Mouse (Mus musculus) kidney, embryonic 14.5 days (tissue): ENCODE data around the gene Zfp740. TPM values are rescaled to one million over a fixed set of nuclear protein-coding genes. Genes with fewer than 3 reads are reported as not detected.

Experiments
- ATAC-seq: fragments of 200-750 bp; cut with Nextera tagmentation; 2 replicates; pipeline ENCODE4 v1.8.0; 2017; ENCODE audit warnings: moderate number of reproducible peaks, mild to moderate bottlenecking, moderate TSS enrichment, moderate library complexity; ENCODE audit not compliant: low FRiP score, low TSS enrichment
- H3K27ac ChIP-seq: fragments of 300-500 bp; sonication (generic); 2 replicates; pipeline ENCODE4 v1.5.1; 2014; ENCODE audit warnings: low read depth, mild to moderate bottlenecking, low read length, moderate library complexity, mixed read lengths
- H3K27me3 ChIP-seq: fragments of 300-500 bp; sonication (generic); 2 replicates; pipeline ENCODE4 v1.6.1; 2014; ENCODE audit warnings: mild to moderate bottlenecking, low read length; ENCODE audit not compliant: control insufficient read depth, insufficient read depth
- H3K36me3 ChIP-seq: fragments of 300-500 bp; sonication (generic); 2 replicates; pipeline ENCODE4 v1.6.1; 2014; ENCODE audit warnings: low read length, mixed read lengths; ENCODE audit not compliant: control insufficient read depth, insufficient read depth
- H3K4me1 ChIP-seq: fragments of 300-500 bp; sonication (generic); 2 replicates; pipeline ENCODE4 v1.6.1; 2014; ENCODE audit warnings: low read length, mixed read lengths; ENCODE audit not compliant: control insufficient read depth, insufficient read depth
- H3K4me2 ChIP-seq: fragments of 300-500 bp; sonication (generic); replicated peaks from 2 replicates; pipeline ENCODE4 v1.6.1; 2014; ENCODE audit warnings: low read depth, mild to moderate bottlenecking, low read length
- H3K4me3 ChIP-seq: fragments of 300-500 bp; sonication (generic); 2 replicates; pipeline ENCODE4 v1.5.1; 2014; ENCODE audit warnings: mild to moderate bottlenecking, low read length
- H3K9ac ChIP-seq: fragments of 300-500 bp; sonication (generic); 2 replicates; pipeline ENCODE4 v1.6.1; 2014; ENCODE audit warnings: low read depth, mild to moderate bottlenecking, low read length, moderate library complexity
- H3K9me3 ChIP-seq: fragments of 300-500 bp; sonication (generic); 2 replicates; pipeline ENCODE4 v1.6.1; 2016; ENCODE audit warnings: low read length; ENCODE audit not compliant: control insufficient read depth
- WGBS: fragments of 180-500 bp; shearing (Covaris S2); extraction: QIAGEN DNeasy Blood & Tissue Kit; methylation state at CpG from one replicate; pipeline ENCODE4 v1.1.7; 2014; 5-methylcytosine and 5-hydroxymethylcytosine counted together
- polyA plus RNA-seq: library from polyadenylated mRNA; unstranded; fragments of >200 nt; fragmentation: Nextera tagmentation; extraction: Ambion mirVana; gene quantifications from 2 replicates; pipeline ENCODE4 v1.2.1, GENCODE M21; 2014

The Zfp740 gene
- polyA plus RNA-seq, 1 experiment from 2014 or later = 59.9 TPM

DNA sequence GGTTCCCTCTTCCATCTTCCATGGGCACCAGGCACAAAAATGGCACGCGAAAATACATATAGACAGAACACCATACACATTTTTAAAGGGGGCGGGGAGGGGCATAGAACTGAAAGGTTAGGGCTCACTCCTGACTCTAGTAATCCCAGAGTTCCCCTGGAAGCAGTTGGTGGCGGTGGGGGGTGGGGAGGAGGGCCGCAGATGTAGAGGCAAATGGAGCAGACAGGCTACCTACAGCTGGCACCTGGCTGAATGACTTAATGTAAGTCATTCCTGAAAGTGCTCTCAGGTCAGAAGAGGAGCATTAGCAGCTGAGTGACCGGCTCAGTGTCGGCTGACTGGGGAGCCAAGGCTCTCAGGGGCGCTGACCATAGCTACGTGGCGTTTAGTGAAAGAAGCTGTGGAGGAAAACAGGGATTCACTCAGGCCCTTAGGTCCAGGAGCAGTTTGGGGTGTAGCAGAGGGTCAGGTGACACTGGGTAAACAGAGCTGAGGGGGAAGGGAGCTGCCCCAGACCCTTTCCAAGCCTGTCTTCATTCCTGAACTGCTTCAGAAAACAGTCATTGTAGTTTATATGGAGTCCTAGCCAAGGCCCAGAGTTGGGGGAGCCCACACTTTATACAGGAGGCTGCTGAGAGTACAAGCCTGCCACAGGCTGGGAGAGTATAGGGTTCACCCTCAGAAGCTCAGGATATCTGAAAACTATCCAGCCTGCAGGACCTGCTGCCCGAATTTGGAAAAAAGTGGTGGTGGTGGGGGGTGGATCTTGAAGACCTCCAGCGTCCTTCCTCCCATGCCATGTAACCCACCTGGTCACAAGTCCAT is 39.6 kb downstream of the Zfp740 start:
- no peak overlapping the region for H3K27ac ChIP-seq
- ATAC-seq = no peak
- peaks cover 24% of the 10 kb centered on the region; the same call in 1 of the 2 replicates for H3K4me1 ChIP-seq
- H3K36me3 ChIP-seq = peaks cover 6% of the 10 kb centered on the region; the same call in 1 of the 2 replicates
- no peak overlapping the region for H3K9ac ChIP-seq
- no peaks in the 10 kb centered on the region for H3K9me3 ChIP-seq
- 31% methylated on average over 12 of the region's 12 CpGs for WGBS
- no peak overlapping the region for H3K4me2 ChIP-seq
- no peaks in the 10 kb centered on the region; the same call in 1 of the 2 replicates for H3K27me3 ChIP-seq
- no peak overlapping the region for H3K4me3 ChIP-seq

GRCm38 (mm10) chr15:102243229-102244190 is 40.5 kb downstream of the Zfp740 start:
- no peaks in the 10 kb centered on the region for H3K9me3 ChIP-seq
- peak overlapping the region; percentile 38; the same call in 1 of the 2 replicates for H3K27ac ChIP-seq
- ATAC-seq = no peak
- peaks cover 5% of the 10 kb centered on the region; the same call in 1 of the 2 replicates for H3K36me3 ChIP-seq
- H3K4me2 ChIP-seq = peak overlapping the region; percentile 81
- H3K27me3 ChIP-seq = no peaks in the 10 kb centered on the region; the same call in 1 of the 2 replicates
- peaks cover 32% of the 10 kb centered on the region for H3K4me1 ChIP-seq
- H3K4me3 ChIP-seq = peak overlapping the region; percentile 66
- H3K9ac ChIP-seq = peak overlapping the region; percentile 74; the same call in 1 of the 2 replicates
- 21% methylated on average over 22 of the region's 22 CpGs for WGBS

DNA sequence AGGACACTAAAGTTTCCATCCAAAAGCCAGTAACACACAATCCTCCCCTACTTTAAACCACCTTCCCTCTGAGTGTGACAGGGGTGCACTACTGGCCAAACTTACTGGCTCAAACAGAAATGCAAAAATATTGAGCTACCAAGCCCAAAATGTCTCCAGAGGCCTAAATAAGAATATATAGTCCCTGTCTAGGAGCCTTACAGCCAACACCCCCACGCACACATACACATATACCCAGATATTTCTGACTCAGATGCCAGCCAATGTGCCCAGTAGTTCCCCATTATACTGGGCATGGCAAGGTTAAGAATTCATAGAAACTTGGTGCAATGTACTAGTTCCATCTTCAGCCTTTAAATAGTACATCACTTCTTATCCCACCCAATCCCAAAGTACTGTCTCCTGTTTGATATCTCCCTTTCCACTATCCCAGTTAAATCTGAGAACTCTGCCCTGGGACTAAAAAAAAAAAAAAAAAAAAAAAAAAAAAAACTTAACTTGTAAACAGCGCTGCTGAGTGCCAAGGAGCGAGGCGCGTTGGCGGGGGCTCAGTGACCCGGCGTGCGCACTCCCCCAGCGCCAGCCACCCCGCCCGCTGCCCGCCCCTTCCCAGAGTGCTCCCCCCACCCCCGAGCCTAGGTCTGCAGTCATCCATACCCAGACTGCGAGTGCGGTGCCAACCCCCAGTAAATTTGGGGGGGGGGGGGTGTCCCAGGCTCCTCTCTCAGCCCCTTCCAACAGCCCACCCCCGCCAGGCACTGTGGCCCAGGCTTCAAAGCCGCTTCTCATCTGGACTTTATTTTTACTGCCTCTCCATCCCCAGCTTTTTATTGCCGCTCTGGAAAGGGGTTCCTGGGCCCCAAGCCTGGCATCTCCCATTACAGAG is 41.5 kb downstream of the Zfp740 start:
- H3K9me3 ChIP-seq = no peaks in the 10 kb centered on the region
- H3K4me3 ChIP-seq = peak overlapping the region; percentile 66
- H3K27me3 ChIP-seq = no peaks in the 10 kb centered on the region; the same call in 1 of the 2 replicates
- H3K9ac ChIP-seq = peak overlapping the region; percentile 74; the same call in 1 of the 2 replicates
- H3K27ac ChIP-seq = peak overlapping the region; percentile 3; the same call in 1 of the 2 replicates
- 9% methylated on average over 18 of the region's 19 CpGs for WGBS
- H3K36me3 ChIP-seq = no peaks in the 10 kb centered on the region; the same call in 1 of the 2 replicates
- ATAC-seq = no peak
- peak overlapping the region; percentile 81 for H3K4me2 ChIP-seq
- peaks cover 41% of the 10 kb centered on the region for H3K4me1 ChIP-seq

GRCm38 (mm10) chr15:102245461-102245881 is 42.4 kb downstream of the Zfp740 start:
- no peak for ATAC-seq
- H3K27me3 ChIP-seq = no peaks in the 10 kb centered on the region; the same call in 1 of the 2 replicates
- no peaks in the 10 kb centered on the region for H3K9me3 ChIP-seq
- no peaks in the 10 kb centered on the region; the same call in 1 of the 2 replicates for H3K36me3 ChIP-seq
- peak overlapping the region; percentile 74 for H3K9ac ChIP-seq
- peaks cover 49% of the 10 kb centered on the region for H3K4me1 ChIP-seq
- H3K27ac ChIP-seq = peak overlapping the region; percentile 96
- 3% methylated on average over 14 of the region's 14 CpGs for WGBS
- H3K4me3 ChIP-seq = peak overlapping the region; percentile 66
- peak overlapping the region; percentile 81 for H3K4me2 ChIP-seq

DNA sequence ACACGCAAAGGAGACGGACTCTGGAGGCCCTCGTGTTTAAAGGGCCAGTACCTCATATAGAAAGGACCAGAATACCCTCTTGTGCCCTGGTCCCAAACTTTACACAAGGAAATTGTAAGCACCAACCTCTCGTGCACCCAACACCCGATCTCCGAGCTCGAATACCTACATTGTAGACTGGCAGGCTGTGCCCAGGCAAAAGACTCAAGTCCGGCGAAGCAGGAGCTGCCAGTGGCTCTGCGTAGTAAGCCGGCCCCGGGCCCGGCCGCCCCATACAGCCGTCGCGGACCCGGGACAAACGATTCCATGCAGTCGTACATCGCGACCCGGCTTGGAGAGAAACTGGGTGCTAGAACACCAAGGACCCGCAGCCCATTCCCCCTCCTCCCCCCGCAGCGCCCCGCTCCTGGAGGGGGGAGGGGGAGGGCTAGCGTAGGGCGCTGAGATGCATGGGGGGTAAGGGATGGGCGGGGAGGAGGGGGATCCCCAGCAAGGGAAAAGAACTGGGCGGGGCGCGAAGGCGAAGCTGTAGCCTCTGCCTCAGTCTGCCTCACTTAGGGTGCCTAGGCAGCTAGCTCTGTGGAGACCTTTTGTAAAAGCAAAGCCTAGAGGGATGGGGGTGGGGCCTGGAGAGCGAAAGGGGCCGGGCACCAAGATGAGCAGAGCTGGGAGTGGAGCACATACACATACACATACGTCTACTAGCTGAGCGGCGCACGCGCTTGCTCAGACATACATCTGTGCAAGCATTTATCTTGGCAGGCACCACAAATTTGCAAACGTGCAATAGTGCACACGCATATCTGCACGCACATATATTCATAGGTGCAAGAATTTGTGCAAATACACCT is 43.1 kb downstream of the Zfp740 start:
- peak; percentile 59 for ATAC-seq
- Histone ChIP-seq H3K9ac (peak overlapping the region; percentile 74), H3K27ac (peak overlapping the region; percentile 96), H3K27me3 (no peaks in the 10 kb centered on the region; the same call in 1 of the 2 replicates), H3K4me2 (peak overlapping the region; percentile 81), H3K9me3 (no peaks in the 10 kb centered on the region), H3K36me3 (no peaks in the 10 kb centered on the region; the same call in 1 of the 2 replicates), H3K4me3 (peak overlapping the region; percentile 66), H3K4me1 (peaks cover 49% of the 10 kb centered on the region)
- WGBS = 1% methylated on average over 42 of the region's 44 CpGs

- Histone ChIP-seq H3K4me3 (peak overlapping the region; percentile 66), H3K9me3 (no peaks in the 10 kb centered on the region), H3K4me1 (peaks cover 49% of the 10 kb centered on the region), H3K27ac (peak overlapping the region; percentile 96), H3K4me2 (peak overlapping the region; percentile 81), H3K9ac (peak overlapping the region; percentile 74), H3K27me3 (no peaks in the 10 kb centered on the region; the same call in 1 of the 2 replicates), H3K36me3 (no peaks in the 10 kb centered on the region)
- peak; percentile 75 for ATAC-seq
- under 1% methylated on average over 34 of the region's 35 CpGs for WGBS
Measured at GRCm38 (mm10) chr15:102246866-102247251, 43.8 kb downstream of the Zfp740 start.

- H3K9ac ChIP-seq = peak overlapping the region; percentile 74
- no peaks in the 10 kb centered on the region for H3K9me3 ChIP-seq
- H3K4me2 ChIP-seq = peak overlapping the region; percentile 81
- 0 out of 2 replicates have a peak, but pooled peaks cover 3% of the 10 kb centered on the region for H3K36me3 ChIP-seq
- H3K4me3 ChIP-seq = peak overlapping the region; percentile 66
- H3K4me1 ChIP-seq = peaks cover 49% of the 10 kb centered on the region
- peak overlapping the region; percentile 96 for H3K27ac ChIP-seq
- peak; percentile 59 for ATAC-seq
- WGBS = under 1% methylated on average over 56 of the region's 65 CpGs
- H3K27me3 ChIP-seq = no peaks in the 10 kb centered on the region; the same call in 1 of the 2 replicates
Measured at GRCm38 (mm10) chr15:102247252-102248130, 44.4 kb downstream of the Zfp740 start.
